25 mouse cellular contexts compared by ENCODE assay signal in genomic region chr1:182678151-182678550, GRCm38 (mm10).
"Had no signal": no experiment of that assay in that cellular context is flagged by ENCODE, and none has a peak within 500 bp of the region (broad histone marks: within the 10 kb centered on the region; RNA-seq: fewer than 3 reads in every experiment).

No protein-coding gene starts in this region.

- H3K9me3 ChIP-seq: heart, embryonic 15.5 days; hindbrain, embryonic 13.5 days; hindbrain, embryonic 15.5 days; kidney, embryonic 15.5 days; limb, embryonic 13.5 days; limb, embryonic 15.5 days had no signal

- DNase-seq: gastrocnemius, postnatal 14 days; gastrocnemius, postnatal 36 days; heart, adult 11 months; heart, adult 2 months; heart, postnatal 14 days; heart, postnatal 36 days; kidney, adult 11 months; kidney, adult 2 months; kidney, adult 9 months; kidney, postnatal 14 days; kidney, postnatal 36 days; layer of hippocampus, adult 9-11 months; layer of hippocampus, postnatal 36 days; left cerebral cortex, postnatal 4 days had no signal

- H3K36me3 ChIP-seq: heart, embryonic 13.5 days; heart, embryonic 15.5 days; hindbrain, embryonic 13.5 days; hindbrain, embryonic 15.5 days; kidney, embryonic 15.5 days; limb, embryonic 13.5 days; limb, embryonic 15.5 days had no signal

- H3K4me3 ChIP-seq: heart, adult 2 months; heart, embryonic 13.5 days; heart, embryonic 15.5 days; hindbrain, embryonic 13.5 days; hindbrain, embryonic 15.5 days; kidney, embryonic 15.5 days; limb, embryonic 13.5 days; limb, embryonic 15.5 days had no signal

- ATAC-seq: hindbrain, postnatal 0 days; intestine, embryonic 16.5 days had no signal

- H3K27ac ChIP-seq: heart, adult 2 months; heart, embryonic 13.5 days; heart, embryonic 15.5 days; hindbrain, embryonic 13.5 days; hindbrain, embryonic 15.5 days; hindbrain, postnatal 0 days; kidney, postnatal 0 days; limb, embryonic 13.5 days; limb, embryonic 15.5 days had no signal

- H3K27me3 ChIP-seq: heart, embryonic 15.5 days; hindbrain, embryonic 13.5 days; hindbrain, embryonic 15.5 days; kidney, embryonic 15.5 days; limb, embryonic 13.5 days; limb, embryonic 15.5 days had no signal

- H3K9ac ChIP-seq: heart, embryonic 13.5 days; heart, embryonic 15.5 days; hindbrain, embryonic 13.5 days; hindbrain, embryonic 15.5 days; kidney, embryonic 15.5 days; limb, embryonic 13.5 days; limb, embryonic 15.5 days had no signal

- H3K4me2 ChIP-seq: heart, embryonic 11.5 days; heart, embryonic 13.5 days; heart, embryonic 15.5 days; hindbrain, embryonic 13.5 days; hindbrain, embryonic 15.5 days; kidney, embryonic 15.5 days; limb, embryonic 13.5 days; limb, embryonic 15.5 days had no signal
